Mouse (Mus musculus) MN1 (cell line): ENCODE measurements at regions not wholly inside any gene's neighbourhood (a gene's known extent, or its start where the extent isn't known, plus 50 kb on each side); places are given as distances from the start of the nearest gene placed in this dataset.

Experiments
- DNase-seq: peaks from one replicate; pipeline ENCODE4 v3.0.0-alpha.2; 2016; ENCODE audit warnings: low spot score

GRCm38 (mm10) chr5:91695632-91696031 is 178.2 kb downstream of the Parm1 start:
- no peak for DNase-seq

GRCm38 (mm10) chr5:91693277-91693676 is 175.9 kb downstream of the Parm1 start:
- no peak for DNase-seq

- DNase-seq: no peak
Observed at GRCm38 (mm10) chr5:91692292-91692691, 174.9 kb downstream of the Parm1 start.

GRCm38 (mm10) chr5:91678727-91679126 is 161.3 kb downstream of the Parm1 start:
- DNase-seq: no peak
